Mouse (Mus musculus): Measurements from ENCODE around the gene Gmfg.
A peak's percentile ranks its signal among the peaks of the same experiment; 100 is the strongest.

- TF ChIP-seq POLR2A (IDR thresholded peaks at IDR 0.05; ENCODE audit: extremely low read depth, insufficient read depth, low read length) (no peak), CTCF (IDR thresholded peaks at IDR 0.05; ENCODE audit: extremely low read depth, insufficient read depth, low read length) (peak; percentile 70)
These were observed 9.2 kb downstream of the Gmfg start for GRCm38 (mm10) chr7:28446446-28446845.

All from cortical plate, adult 2 months (tissue).